Mouse (Mus musculus) heart, embryonic 14.5 days (tissue): ENCODE measurements around the gene Zfp839. TPM values are rescaled to one million over a fixed set of nuclear protein-coding genes. Genes with fewer than 3 reads are reported as not detected.

ENCODE experiments used
- ATAC-seq: fragments of 200-750 bp; cut with Nextera tagmentation; 2 replicates; pipeline ENCODE4 v1.8.0; 2017; ENCODE audit warnings: low read depth, moderate TSS enrichment; ENCODE audit not compliant: insufficient number of reproducible peaks, insufficient read depth, low FRiP score
- H3K27ac ChIP-seq, 2 experiments: fragments of 200-500 bp in 1 of 2; fragments of 300-500 bp in 1 of 2; sonication (generic) in 1 of 2; replicated peaks in 1 of 2; 2 replicates each; pipeline ENCODE4 v1.5.1; 2012 to 2014; ENCODE audit warnings: low read depth in 2 of 2, low read length in 2 of 2, control low read depth in 1 of 2, mild to moderate bottlenecking in 1 of 2, mixed read lengths in 1 of 2; ENCODE audit not compliant: control insufficient read depth in 1 of 2, insufficient read depth in 1 of 2
- H3K27me3 ChIP-seq: fragments of 300-500 bp; sonication (generic); 2 replicates; pipeline ENCODE4 v1.6.1; 2014; ENCODE audit warnings: mild to moderate bottlenecking, low read length, control low read depth; ENCODE audit not compliant: control insufficient read depth, insufficient read depth
- H3K36me3 ChIP-seq: fragments of 300-500 bp; sonication (generic); 2 replicates; pipeline ENCODE4 v1.6.1; 2014; ENCODE audit warnings: mild to moderate bottlenecking, control low read depth, low read length, mixed read lengths; ENCODE audit not compliant: control insufficient read depth, insufficient read depth
- H3K4me1 ChIP-seq, 2 experiments: fragments of 200-500 bp in 1 of 2; fragments of 300-500 bp in 1 of 2; sonication (generic) in 1 of 2; 2 replicates each; pipeline ENCODE4 v1.6.1; 2012 to 2014; ENCODE audit warnings: low read length in 2 of 2, control low read depth in 1 of 2, mixed read lengths in 1 of 2; ENCODE audit not compliant: control insufficient read depth in 2 of 2, insufficient read depth in 2 of 2
- H3K4me2 ChIP-seq: fragments of 300-500 bp; sonication (generic); 2 replicates; pipeline ENCODE4 v1.6.1; 2014; ENCODE audit warnings: mild to moderate bottlenecking, low read length
- H3K4me3 ChIP-seq, 2 experiments: fragments of 200-500 bp in 1 of 2; fragments of 300-500 bp in 1 of 2; sonication (generic) in 1 of 2; 2 replicates each; pipeline ENCODE4 v1.5.1; 2012 to 2014; ENCODE audit warnings: low read length in 2 of 2, mild to moderate bottlenecking in 2 of 2, control low read depth in 1 of 2, low read depth in 1 of 2, moderate library complexity in 1 of 2; ENCODE audit not compliant: control insufficient read depth in 1 of 2, insufficient read depth in 1 of 2
- H3K9ac ChIP-seq: fragments of 300-500 bp; sonication (generic); 2 replicates; pipeline ENCODE4 v1.6.1; 2014; ENCODE audit warnings: mild to moderate bottlenecking, low read length
- H3K9me3 ChIP-seq: fragments of 300-500 bp; sonication (generic); 2 replicates; pipeline ENCODE4 v1.6.1; 2016; ENCODE audit warnings: low read length, control low read depth; ENCODE audit not compliant: control insufficient read depth
- WGBS: fragments of 180-500 bp; shearing (Covaris S2); extraction: QIAGEN DNeasy Blood & Tissue Kit; methylation state at CpG from one replicate; pipeline ENCODE4 v1.1.7; 2014; 5-methylcytosine and 5-hydroxymethylcytosine counted together
- polyA plus RNA-seq: library from polyadenylated mRNA; unstranded; fragments of >200 nt; fragmentation: Nextera tagmentation; extraction: Ambion mirVana; gene quantifications from 2 replicates; pipeline ENCODE4 v1.2.1, GENCODE M21; 2014

Zfp839 gene
- polyA plus RNA-seq, 1 experiment from 2014 or later = 4.6 TPM

- no peak overlapping the region for H3K4me2 ChIP-seq
- no peaks in the 10 kb centered on the region for H3K36me3 ChIP-seq
- no peaks in the 10 kb centered on the region for H3K9me3 ChIP-seq
- no peak overlapping the region for H3K4me3 ChIP-seq
- H3K9ac ChIP-seq = no peak overlapping the region
- no peaks in the 10 kb centered on the region for H3K27me3 ChIP-seq
- H3K4me1 ChIP-seq = no peaks in the 10 kb centered on the region
- 82% methylated on average over 9 of the region's 11 CpGs for WGBS
- H3K27ac ChIP-seq = no peak overlapping the region
- ATAC-seq = no peak
Observed at GRCm38 (mm10) chr12:110830293-110831024, 19.6 kb upstream of the Zfp839 start.

- Histone ChIP-seq H3K27ac (no peak overlapping the region), H3K4me1 (peaks cover 8 to 17% of the 10 kb centered on the region in 2 experiments), H3K9ac (no peak overlapping the region), H3K4me3 (no peak overlapping the region), H3K27me3 (no peaks in the 10 kb centered on the region), H3K36me3 (no peaks in the 10 kb centered on the region), H3K9me3 (no peaks in the 10 kb centered on the region), H3K4me2 (no peak overlapping the region)
- ATAC-seq = no peak
- 94% methylated on average over 3 of the region's 3 CpGs for WGBS
Observed at GRCm38 (mm10) chr12:110835182-110835581, 14.9 kb upstream of the Zfp839 start.

- Histone ChIP-seq H3K4me1 (peaks cover 8 to 17% of the 10 kb centered on the region in 2 experiments), H3K4me3 (no peak overlapping the region), H3K27me3 (no peaks in the 10 kb centered on the region), H3K36me3 (no peaks in the 10 kb centered on the region), H3K9me3 (no peaks in the 10 kb centered on the region), H3K4me2 (peak overlapping the region; percentile 19; the same call in 1 of the 2 replicates), H3K9ac (peak overlapping the region; percentile 52; the same call in 1 of the 2 replicates), H3K27ac (peak overlapping the region; percentile 29 to 34; a peak in 3 of 4 replicates)
- ATAC-seq = no peak
- WGBS = 53% methylated on average over 6 of the region's 6 CpGs
Observed at GRCm38 (mm10) chr12:110836729-110837128, 13.3 kb upstream of the Zfp839 start.

GRCm38 (mm10) chr12:110837192-110837841 is 12.7 kb upstream of the Zfp839 start:
- peak overlapping the region; percentile 34 to 45 for H3K27ac ChIP-seq
- peaks cover 8 to 17% of the 10 kb centered on the region in 2 experiments for H3K4me1 ChIP-seq
- 43% methylated on average over 5 of the region's 5 CpGs for WGBS

GRCm38 (mm10) chr12:110837850-110838249 is 12.2 kb upstream of the Zfp839 start:
- peaks cover 8 to 17% of the 10 kb centered on the region in 2 experiments for H3K4me1 ChIP-seq
- no peak overlapping the region for H3K9ac ChIP-seq
- WGBS = 92% methylated on average over 8 of the region's 8 CpGs
- H3K36me3 ChIP-seq = no peaks in the 10 kb centered on the region
- no peaks in the 10 kb centered on the region for H3K27me3 ChIP-seq
- no peak overlapping the region for H3K4me2 ChIP-seq
- no peak overlapping the region for H3K27ac ChIP-seq
- ATAC-seq = no peak
- H3K9me3 ChIP-seq = no peaks in the 10 kb centered on the region
- H3K4me3 ChIP-seq = no peak overlapping the region

More at GRCm38 (mm10) chr12:110837192-110837841, 12.7 kb upstream of the Zfp839 start:
- Histone ChIP-seq H3K9me3 (no peaks in the 10 kb centered on the region), H3K27me3 (no peaks in the 10 kb centered on the region), H3K4me2 (peak overlapping the region; percentile 19; the same call in 1 of the 2 replicates), H3K4me3 (no peak overlapping the region), H3K9ac (peak overlapping the region; percentile 52; the same call in 1 of the 2 replicates), H3K36me3 (no peaks in the 10 kb centered on the region)
- ATAC-seq = no peak

- Histone ChIP-seq H3K9me3 (no peaks in the 10 kb centered on the region), H3K36me3 (no peaks in the 10 kb centered on the region), H3K4me2 (peak within 1 kb of the TSS; percentile 71), H3K9ac (peak within 1 kb of the TSS; percentile 67), H3K27ac (no peak within 1 kb of the TSS), H3K4me1 (peaks cover 8 to 17% of the 10 kb centered on the region in 2 experiments), H3K4me3 (peak within 1 kb of the TSS; percentile 76 to 89), H3K27me3 (no peaks in the 10 kb centered on the region)
- WGBS = under 1% methylated on average over 71 of the region's 71 CpGs
- ATAC-seq = peak; percentile 33; the same call in 1 of the 2 replicates
Observed at GRCm38 (mm10) chr12:110840348-110841198, 9.5 kb upstream of the Zfp839 start, which contains the start of gene Mok. Gene Mok (minus strand): TSS chr12:110840939.
